Mouse (Mus musculus) kidney, embryonic 15.5 days (tissue): ENCODE measurements around the gene Tmem262. TPM values are rescaled to one million over a fixed set of nuclear protein-coding genes. Genes with fewer than 3 reads are reported as not detected.

Source experiments
- ATAC-seq: fragments of 200-750 bp; cut with Nextera tagmentation; replicated peaks from 2 replicates; pipeline ENCODE4 v1.8.0; 2017; ENCODE audit warnings: moderate TSS enrichment; ENCODE audit not compliant: low FRiP score
- H3K27ac ChIP-seq: fragments of 300-500 bp; sonication (generic); 2 replicates; pipeline ENCODE4 v1.5.1; 2015; ENCODE audit warnings: mild to moderate bottlenecking, inconsistent platforms
- H3K27me3 ChIP-seq: fragments of 300-500 bp; sonication (generic); 2 replicates; pipeline ENCODE4 v1.6.1; 2015; ENCODE audit warnings: inconsistent platforms
- H3K36me3 ChIP-seq: fragments of 300-500 bp; sonication (generic); 2 replicates; pipeline ENCODE4 v1.6.1; 2015; ENCODE audit warnings: inconsistent platforms
- H3K4me1 ChIP-seq: fragments of 300-500 bp; sonication (generic); 2 replicates; pipeline ENCODE4 v1.6.1; 2015; ENCODE audit warnings: inconsistent platforms
- H3K4me2 ChIP-seq: fragments of 300-500 bp; sonication (generic); 2 replicates; pipeline ENCODE4 v1.6.1; 2015; ENCODE audit warnings: moderate library complexity, mild to moderate bottlenecking, inconsistent platforms
- H3K4me3 ChIP-seq: fragments of 300-500 bp; sonication (generic); replicated peaks from 2 replicates; pipeline ENCODE4 v1.5.1; 2015; ENCODE audit warnings: mild to moderate bottlenecking, inconsistent platforms
- H3K9ac ChIP-seq: fragments of 300-500 bp; sonication (generic); 2 replicates; pipeline ENCODE4 v1.6.1; 2015; ENCODE audit warnings: mild to moderate bottlenecking, inconsistent platforms
- H3K9me3 ChIP-seq: fragments of 300-500 bp; sonication (generic); replicated peaks from 2 replicates; pipeline ENCODE4 v1.6.1; 2016; ENCODE audit warnings: inconsistent platforms
- WGBS: fragments of 180-500 bp; shearing (Covaris S2); methylation state at CpG from one replicate; pipeline ENCODE4 v1.1.7; 2015; ENCODE audit warnings: mixed read lengths; 5-methylcytosine and 5-hydroxymethylcytosine counted together
- polyA plus RNA-seq: library from polyadenylated mRNA; unstranded; fragments of >200 nt; fragmentation: Nextera tagmentation; extraction: Ambion mirVana; gene quantifications from 2 replicates; pipeline ENCODE4 v1.2.1, GENCODE M21; 2015

Tmem262 gene
- polyA plus RNA-seq, 1 experiment from 2014 or later = not detected

- Histone ChIP-seq H3K9ac (peak overlapping the region; percentile 23; the same call in 1 of the 2 replicates), H3K27me3 (no peaks in the 10 kb centered on the region), H3K27ac (no peak overlapping the region), H3K4me2 (peak overlapping the region; percentile 74), H3K9me3 (no peaks in the 10 kb centered on the region), H3K4me3 (no peak overlapping the region; the same call in 1 of the 2 replicates), H3K36me3 (peaks cover 48% of the 10 kb centered on the region), H3K4me1 (peaks cover 22% of the 10 kb centered on the region)
- no peak for ATAC-seq
- WGBS = 88% methylated on average over 15 of the region's 15 CpGs
Observed at GRCm38 (mm10) chr19:6116113-6116850, 36.4 kb downstream of the Tmem262 start.

GRCm38 (mm10) chr19:6117346-6117985, 37.6 kb downstream of the Tmem262 start:
- Histone ChIP-seq H3K9me3 (no peaks in the 10 kb centered on the region), H3K36me3 (peaks cover 48% of the 10 kb centered on the region), H3K27me3 (no peaks in the 10 kb centered on the region), H3K9ac (peak overlapping the region; percentile 76), H3K4me3 (peak overlapping the region; percentile 67), H3K4me1 (peaks cover 26% of the 10 kb centered on the region), H3K27ac (peak overlapping the region; percentile 99), H3K4me2 (peak overlapping the region; percentile 74)
- ATAC-seq = no peak
- WGBS = 5% methylated on average over 32 of the region's 32 CpGs

GRCm38 (mm10) chr19:6117986-6118676, 38.3 kb downstream of the Tmem262 start, which contains the start of gene Sac3d1:
TSS of gene Sac3d1 (minus strand) at chr19:6118650.
- under 1% methylated on average over 77 of the region's 77 CpGs for WGBS

GRCm38 (mm10) chr19:6118677-6119185, 38.9 kb downstream of the Tmem262 start:
- Histone ChIP-seq H3K27ac (peak overlapping the region; percentile 99), H3K9ac (peak overlapping the region; percentile 76), H3K4me2 (peak overlapping the region; percentile 74), H3K9me3 (no peaks in the 10 kb centered on the region), H3K4me3 (peak overlapping the region; percentile 67), H3K4me1 (peaks cover 26% of the 10 kb centered on the region), H3K27me3 (no peaks in the 10 kb centered on the region), H3K36me3 (peaks cover 39% of the 10 kb centered on the region)
- peak; percentile 24 for ATAC-seq
- WGBS = 2% methylated on average over 8 of the region's 8 CpGs

More at GRCm38 (mm10) chr19:6117986-6118676, 38.3 kb downstream of the Tmem262 start, which contains the start of gene Sac3d1:
- peaks cover 26% of the 10 kb centered on the region for H3K4me1 ChIP-seq
- no peaks in the 10 kb centered on the region for H3K27me3 ChIP-seq
- H3K4me2 ChIP-seq = peak within 1 kb of the TSS; percentile 74
- H3K9ac ChIP-seq = peak within 1 kb of the TSS; percentile 76
- H3K36me3 ChIP-seq = peaks cover 42% of the 10 kb centered on the region
- ATAC-seq = peak; percentile 85
- H3K27ac ChIP-seq = peak within 1 kb of the TSS; percentile 99
- no peaks in the 10 kb centered on the region for H3K9me3 ChIP-seq
- peak within 1 kb of the TSS; percentile 67 for H3K4me3 ChIP-seq

GRCm38 (mm10) chr19:6121761-6122160, 41.9 kb downstream of the Tmem262 start:
- H3K9ac ChIP-seq = no peak overlapping the region
- H3K36me3 ChIP-seq = peaks cover 9% of the 10 kb centered on the region; the same call in 1 of the 2 replicates
- WGBS = 24% methylated on average over 19 of the region's 19 CpGs
- no peaks in the 10 kb centered on the region for H3K9me3 ChIP-seq
- no peak for ATAC-seq
- H3K4me3 ChIP-seq = no peak overlapping the region
- H3K4me2 ChIP-seq = peak overlapping the region; percentile 31
- H3K4me1 ChIP-seq = peaks cover 24% of the 10 kb centered on the region
- H3K27me3 ChIP-seq = no peaks in the 10 kb centered on the region
- H3K27ac ChIP-seq = no peak overlapping the region

GRCm38 (mm10) chr19:6123330-6123729, 43.5 kb downstream of the Tmem262 start:
- Histone ChIP-seq H3K9me3 (no peaks in the 10 kb centered on the region), H3K27me3 (no peaks in the 10 kb centered on the region), H3K9ac (no peak overlapping the region), H3K36me3 (peaks cover 7% of the 10 kb centered on the region; the same call in 1 of the 2 replicates), H3K27ac (no peak overlapping the region), H3K4me2 (no peak overlapping the region), H3K4me1 (peaks cover 19% of the 10 kb centered on the region), H3K4me3 (no peak overlapping the region)
- 71% methylated on average over 8 of the region's 8 CpGs for WGBS
- ATAC-seq = no peak

- peaks cover 15% of the 10 kb centered on the region for H3K4me1 ChIP-seq
- WGBS = 76% methylated on average over 2 of the region's 2 CpGs
- no peaks in the 10 kb centered on the region for H3K9me3 ChIP-seq
- no peak for ATAC-seq
- H3K4me2 ChIP-seq = no peak overlapping the region
- H3K27me3 ChIP-seq = no peaks in the 10 kb centered on the region
- H3K4me3 ChIP-seq = no peak overlapping the region
- no peak overlapping the region for H3K9ac ChIP-seq
- no peak overlapping the region for H3K27ac ChIP-seq
- peaks cover 7% of the 10 kb centered on the region; the same call in 1 of the 2 replicates for H3K36me3 ChIP-seq
Observed at GRCm38 (mm10) chr19:6124898-6125297, 45.1 kb downstream of the Tmem262 start.

GRCm38 (mm10) chr19:6126289-6126688, 46.5 kb downstream of the Tmem262 start:
- H3K4me2 ChIP-seq = no peak overlapping the region
- no peak overlapping the region for H3K9ac ChIP-seq
- H3K4me1 ChIP-seq = peaks cover 15% of the 10 kb centered on the region
- no peaks in the 10 kb centered on the region for H3K9me3 ChIP-seq
- no peaks in the 10 kb centered on the region; the same call in 1 of the 2 replicates for H3K36me3 ChIP-seq
- no peak overlapping the region for H3K4me3 ChIP-seq
- 28% methylated on average over 4 of the region's 4 CpGs for WGBS
- ATAC-seq = no peak
- no peaks in the 10 kb centered on the region for H3K27me3 ChIP-seq
- no peak overlapping the region for H3K27ac ChIP-seq

- Histone ChIP-seq H3K27me3 (no peaks in the 10 kb centered on the region), H3K27ac (peak overlapping the region; percentile 97), H3K4me1 (peaks cover 11% of the 10 kb centered on the region), H3K4me2 (peak overlapping the region; percentile 73), H3K36me3 (no peaks in the 10 kb centered on the region; the same call in 1 of the 2 replicates), H3K9me3 (no peaks in the 10 kb centered on the region), H3K4me3 (peak overlapping the region; percentile 65), H3K9ac (peak overlapping the region; percentile 66; the same call in 1 of the 2 replicates)
- WGBS = 62% methylated on average over 10 of the region's 10 CpGs
- ATAC-seq = no peak
Observed at GRCm38 (mm10) chr19:6126789-6127580, 47.2 kb downstream of the Tmem262 start.

GRCm38 (mm10) chr19:6127760-6128341, 48.0 kb downstream of the Tmem262 start, which contains the start of gene Snx15:
TSS of gene Snx15 (minus strand) at chr19:6128304.
- Histone ChIP-seq H3K27ac (peak within 1 kb of the TSS; percentile 97), H3K4me1 (peaks cover 11% of the 10 kb centered on the region), H3K9me3 (no peaks in the 10 kb centered on the region), H3K4me2 (peak within 1 kb of the TSS; percentile 73), H3K27me3 (no peaks in the 10 kb centered on the region), H3K4me3 (peak within 1 kb of the TSS; percentile 65), H3K36me3 (no peaks in the 10 kb centered on the region), H3K9ac (peak within 1 kb of the TSS; percentile 66)
- peak; percentile 95 for ATAC-seq
- under 1% methylated on average over 32 of the region's 32 CpGs for WGBS
